Mouse (Mus musculus): ENCODE measurements at regions not wholly inside any gene's neighbourhood (a gene's known extent, or its start where the extent isn't known, plus 50 kb on each side); places are given as distances from the start of the nearest gene placed in this dataset.

GRCm38 (mm10) chr2:71690277-71691161 is 54.9 kb upstream of the Itga6 start:
- DNase-seq (ENCODE audit: low spot score): no peak

GRCm38 (mm10) chr2:71694758-71695310 is 50.6 kb upstream of the Itga6 start:
- no peak for DNase-seq (ENCODE audit: low spot score)
